Mouse (Mus musculus): Measurements from ENCODE around the gene Snrpc.
A peak's percentile ranks its signal among the peaks of the same experiment; 100 is the strongest.
"Not testable (repeated sequence)": the region's sequence is repeated elsewhere in the genome, so short reads cannot be mapped to it uniquely, and the experiment has no call there.

Snrpc gene

GRCm38 (mm10) chr17:27837850-27838249 lies at the start of gene Snrpc:
Gene Snrpc, plus strand, starts transcription at chr17:27838150.
- not testable (repeated sequence) for DNase-seq

GRCm38 (mm10) chr17:27788456-27789172 lies 49.3 kb upstream of the Snrpc start:
- no peak for DNase-seq

GRCm38 (mm10) chr17:27790015-27790414 lies 47.9 kb upstream of the Snrpc start:
- DNase-seq: no peak

GRCm38 (mm10) chr17:27790976-27791375 lies 47.0 kb upstream of the Snrpc start:
- DNase-seq: no peak

GRCm38 (mm10) chr17:27791556-27791955 lies 46.4 kb upstream of the Snrpc start:
- DNase-seq: no peak

- DNase-seq: no peak
These were observed 45.4 kb upstream of the Snrpc start for GRCm38 (mm10) chr17:27792516-27792915.

- DNase-seq: no peak
These were observed 44.8 kb upstream of the Snrpc start for GRCm38 (mm10) chr17:27793144-27793543.

GRCm38 (mm10) chr17:27796780-27797179 lies 41.2 kb upstream of the Snrpc start:
- peak; percentile 67 for DNase-seq

GRCm38 (mm10) chr17:27797341-27797872 lies 40.5 kb upstream of the Snrpc start:
- no peak for DNase-seq

- no peak for DNase-seq
These were observed 38.0 kb upstream of the Snrpc start for GRCm38 (mm10) chr17:27799771-27800584.

- DNase-seq: no peak
These were observed 37.0 kb upstream of the Snrpc start for GRCm38 (mm10) chr17:27800710-27801648.

GRCm38 (mm10) chr17:27803752-27804151 lies 34.2 kb upstream of the Snrpc start:
- DNase-seq: no peak

GRCm38 (mm10) chr17:27804156-27804690 lies 33.7 kb upstream of the Snrpc start:
- DNase-seq: no peak

GRCm38 (mm10) chr17:27804803-27805770 lies 32.9 kb upstream of the Snrpc start:
- peak; percentile 69 for DNase-seq

GRCm38 (mm10) chr17:27807542-27808078 lies 30.3 kb upstream of the Snrpc start:
- no peak for DNase-seq

- DNase-seq: no peak
These were observed 27.2 kb upstream of the Snrpc start for GRCm38 (mm10) chr17:27810569-27811331.

GRCm38 (mm10) chr17:27811980-27812379 lies 26.0 kb upstream of the Snrpc start:
- DNase-seq: no peak

- no peak for DNase-seq
These were observed 23.3 kb upstream of the Snrpc start for GRCm38 (mm10) chr17:27814606-27815005.

GRCm38 (mm10) chr17:27819011-27819410 lies 18.9 kb upstream of the Snrpc start:
- DNase-seq: no peak

GRCm38 (mm10) chr17:27819521-27819970 lies 18.4 kb upstream of the Snrpc start:
- no peak for DNase-seq

All from cerebellum, adult 11-12 months (tissue).